Comparison of ENCODE assay signal across 12 mouse cellular contexts in the genomic region with DNA sequence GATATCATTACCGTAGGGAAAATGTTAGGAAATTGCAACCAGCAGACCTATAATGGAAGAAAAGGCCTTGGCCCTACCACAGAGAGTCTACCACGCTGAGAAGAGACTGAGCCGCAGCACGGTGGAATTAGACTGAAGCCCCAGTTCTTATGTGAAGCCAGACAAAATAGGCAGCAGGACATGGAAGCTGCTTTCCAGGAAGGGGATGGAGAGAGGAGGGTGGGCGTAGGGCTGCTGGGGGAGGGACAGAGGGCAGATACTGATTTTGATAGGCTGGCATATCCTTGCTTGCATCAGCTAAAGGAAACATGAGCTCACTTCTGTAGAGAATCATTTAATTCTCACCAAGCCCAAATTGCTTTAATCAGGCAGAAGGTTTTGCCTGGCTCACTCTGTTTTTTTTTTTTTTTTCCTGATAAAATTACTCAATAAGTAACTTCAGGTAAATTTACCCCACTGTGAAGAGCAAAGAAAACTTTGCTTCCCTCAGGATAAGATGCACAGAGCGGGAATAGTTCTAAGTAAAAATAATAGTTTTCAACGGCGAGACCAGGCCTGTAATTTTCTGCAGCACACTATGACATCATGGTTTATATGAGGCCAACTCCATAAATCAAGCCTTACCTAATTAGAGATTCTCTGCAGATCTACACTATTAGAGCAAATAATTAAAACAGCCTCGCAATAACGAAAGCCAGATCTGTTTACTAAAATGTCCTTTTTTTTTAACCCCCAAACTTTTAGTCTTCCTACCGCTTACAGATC.
A peak's percentile ranks its signal among the peaks of the same experiment; 100 is the strongest.
DNase-seq lines count a peak whose midpoint lies in the region; ATAC-seq and TF ChIP-seq lines count a peak whose summit lies in the region.
"Had no signal": no experiment of that assay in that cellular context is flagged by ENCODE, and none has a peak within 500 bp of the region (broad histone marks: within the 10 kb centered on the region; RNA-seq: fewer than 3 reads in every experiment).

No protein-coding gene starts in this region.

- H3K36me3 ChIP-seq in midbrain, postnatal 0 days (ENCODE audit: insufficient read depth, low read length): no peaks in the 10 kb centered on the region
- no peaks in the 10 kb centered on the region for H3K36me3 ChIP-seq in midbrain, embryonic 10.5 days
- no peaks in the 10 kb centered on the region for H3K36me3 ChIP-seq in intestine, embryonic 14.5 days (ENCODE audit: control insufficient read depth, insufficient read depth, low read length)
- H3K36me3 ChIP-seq in stomach, embryonic 16.5 days (ENCODE audit: control insufficient read depth, insufficient read depth, low read length): no peaks in the 10 kb centered on the region
- H3K36me3 ChIP-seq: liver, embryonic 15.5 days had no signal

- intact Hi-C loops in gastrocnemius, adult 2 months (cut with DNase I): no loop called here
- intact Hi-C loops in gastrocnemius, postnatal 36 days (cut with DNase I): no loop called here

- ATAC-seq in midbrain, postnatal 0 days (ENCODE audit: low FRiP score): no peak
- ATAC-seq in intestine, embryonic 14.5 days (replicated peaks; ENCODE audit: low FRiP score, low TSS enrichment, low read depth): 0 out of 2 replicates have a peak, but pooled peaks have one; percentile 56
- ATAC-seq in stomach, embryonic 16.5 days (ENCODE audit: insufficient read depth, low FRiP score): no peak

- H3K27ac ChIP-seq in gastrocnemius, adult 2 months: peak overlapping the region; percentile 49
- H3K27ac ChIP-seq in midbrain, postnatal 0 days (ENCODE audit: low read depth, low read length): no peak overlapping the region
- no peak overlapping the region for H3K27ac ChIP-seq in midbrain, embryonic 10.5 days (replicated peaks)
- H3K27ac ChIP-seq in intestine, embryonic 14.5 days (ENCODE audit: low read depth): peak overlapping the region; percentile 24
- H3K27ac ChIP-seq in stomach, embryonic 16.5 days (ENCODE audit: low read length): peak overlapping the region; percentile 75
- H3K27ac ChIP-seq: liver, embryonic 15.5 days had no signal

- no peaks in the 10 kb centered on the region for H3K9me3 ChIP-seq in midbrain, postnatal 0 days (ENCODE audit: low read length)
- H3K9me3 ChIP-seq in midbrain, embryonic 10.5 days (replicated peaks): no peaks in the 10 kb centered on the region
- H3K9me3 ChIP-seq in intestine, embryonic 14.5 days (ENCODE audit: control insufficient read depth, low read length): no peaks in the 10 kb centered on the region
- H3K9me3 ChIP-seq in stomach, embryonic 16.5 days (replicated peaks; ENCODE audit: control insufficient read depth, low read length): no peaks in the 10 kb centered on the region
- H3K9me3 ChIP-seq: liver, embryonic 15.5 days had no signal

- H3K4me1 ChIP-seq in midbrain, postnatal 0 days (ENCODE audit: insufficient read depth, low read length): no peaks in the 10 kb centered on the region
- H3K4me1 ChIP-seq in midbrain, embryonic 10.5 days: 0 out of 2 replicates have a peak, but pooled peaks cover 3% of the 10 kb centered on the region
- H3K4me1 ChIP-seq in intestine, embryonic 14.5 days (replicated peaks; ENCODE audit: control insufficient read depth, insufficient read depth, low read length): peaks cover 17% of the 10 kb centered on the region
- peaks cover 3% of the 10 kb centered on the region; the same call in 1 of the 2 replicates for H3K4me1 ChIP-seq in stomach, embryonic 16.5 days (ENCODE audit: control insufficient read depth, insufficient read depth, low read length)
- H3K4me1 ChIP-seq: liver, embryonic 15.5 days had no signal

- no peak overlapping the region for H3K4me3 ChIP-seq in gastrocnemius, adult 2 months
- H3K4me3 ChIP-seq in midbrain, postnatal 0 days (ENCODE audit: low read depth, low read length): no peak overlapping the region
- H3K4me3 ChIP-seq in midbrain, embryonic 10.5 days: no peak overlapping the region
- H3K4me3 ChIP-seq in intestine, embryonic 14.5 days (ENCODE audit: low read depth, low read length): no peak overlapping the region
- no peak overlapping the region for H3K4me3 ChIP-seq in stomach, embryonic 16.5 days (replicated peaks; ENCODE audit: low read length)
- H3K4me3 ChIP-seq: liver, embryonic 15.5 days had no signal

- no peak overlapping the region for H3K9ac ChIP-seq in midbrain, postnatal 0 days (replicated peaks; ENCODE audit: low read length, poor library complexity, severe bottlenecking)
- no peak overlapping the region for H3K9ac ChIP-seq in intestine, embryonic 14.5 days (ENCODE audit: low read length)
- H3K9ac ChIP-seq in stomach, embryonic 16.5 days (ENCODE audit: low read length): no peak overlapping the region
- H3K9ac ChIP-seq: liver, embryonic 15.5 days had no signal

- TF ChIP-seq CTCF in gastrocnemius, adult 2 months (IDR thresholded peaks at IDR 0.05): no peak
- TF ChIP-seq CTCF in midbrain, postnatal 0 days (IDR thresholded peaks at IDR 0.05): no peak

- WGBS in midbrain, postnatal 0 days: 79% methylated on average over 11 of the region's 11 CpGs
- 85% methylated on average over 11 of the region's 11 CpGs for WGBS in midbrain, embryonic 10.5 days
- WGBS in intestine, embryonic 14.5 days: 48% methylated on average over 11 of the region's 11 CpGs
- WGBS in stomach, embryonic 16.5 days: 56% methylated on average over 11 of the region's 11 CpGs

- H3K4me2 ChIP-seq in midbrain, postnatal 0 days (ENCODE audit: low read depth, low read length, poor library complexity, severe bottlenecking): no peak overlapping the region
- H3K4me2 ChIP-seq in intestine, embryonic 14.5 days (ENCODE audit: low read length): no peak overlapping the region
- H3K4me2 ChIP-seq in stomach, embryonic 16.5 days (ENCODE audit: low read depth, low read length): no peak overlapping the region
- H3K4me2 ChIP-seq: liver, embryonic 15.5 days had no signal

- no peaks in the 10 kb centered on the region for H3K27me3 ChIP-seq in midbrain, postnatal 0 days (ENCODE audit: insufficient read depth, low read length)
- no peaks in the 10 kb centered on the region for H3K27me3 ChIP-seq in midbrain, embryonic 10.5 days (ENCODE audit: low read depth, poor library complexity, severe bottlenecking)
- no peaks in the 10 kb centered on the region for H3K27me3 ChIP-seq in intestine, embryonic 14.5 days (replicated peaks; ENCODE audit: control insufficient read depth, insufficient read depth, low read length)
- H3K27me3 ChIP-seq in stomach, embryonic 16.5 days (ENCODE audit: control insufficient read depth, insufficient read depth, low read length): no peaks in the 10 kb centered on the region
- H3K27me3 ChIP-seq: liver, embryonic 15.5 days had no signal

- no peak for DNase-seq in gastrocnemius, adult 2 months
- DNase-seq in gastrocnemius, postnatal 36 days: no peak
- DNase-seq in midbrain, postnatal 0 days (ENCODE audit: low spot score): peak; percentile 29
- no peak for DNase-seq in midbrain, embryonic 10.5 days (ENCODE audit: low spot score)
- no peak for DNase-seq in intestine, embryonic 14.5 days (ENCODE audit: low spot score)
- no peak for DNase-seq in thymus, postnatal 14 days
- no peak for DNase-seq in T-cell, adult 2 months (ENCODE audit: low spot score)
- DNase-seq: adrenal gland, postnatal 36 days; cerebellum, adult 9-10 months; heart, postnatal 36 days had no signal

Comparison
In these comparisons a context has a peak if more than half of its experiments do, and no peak if none do; other contexts are left out.
1. H3K27ac ChIP-seq: peak in gastrocnemius, adult 2 months (single experiment), intestine, embryonic 14.5 days (single experiment) and stomach, embryonic 16.5 days (single experiment); none in midbrain, postnatal 0 days (single experiment) and midbrain, embryonic 10.5 days (single experiment).